Mouse (Mus musculus) hindbrain, embryonic 15.5 days (tissue): ENCODE data around the gene Tada2b. TPM values are rescaled to one million over a fixed set of nuclear protein-coding genes. Genes with fewer than 3 reads are reported as not detected.
A peak's percentile ranks its signal among the peaks of the same experiment; 100 is the strongest.

Experiments used
- ATAC-seq: fragments of 200-750 bp; cut with Nextera tagmentation; 2 replicates; pipeline ENCODE4 v1.8.0; 2017; ENCODE audit warnings: low read depth, moderate number of reproducible peaks, moderate TSS enrichment; ENCODE audit not compliant: low FRiP score
- H3K27ac ChIP-seq: fragments of 300-500 bp; sonication (generic); replicated peaks from 2 replicates; pipeline ENCODE4 v1.5.1; 2015; ENCODE audit warnings: mild to moderate bottlenecking, inconsistent platforms
- H3K27me3 ChIP-seq: fragments of 300-500 bp; sonication (generic); 2 replicates; pipeline ENCODE4 v1.6.1; 2015; ENCODE audit warnings: control low read depth, inconsistent platforms
- H3K36me3 ChIP-seq: fragments of 300-500 bp; sonication (generic); 2 replicates; pipeline ENCODE4 v1.6.1; 2015; ENCODE audit warnings: control low read depth, inconsistent platforms
- H3K4me1 ChIP-seq: fragments of 300-500 bp; sonication (generic); replicated peaks from 2 replicates; pipeline ENCODE4 v1.6.1; 2015; ENCODE audit warnings: control low read depth, inconsistent platforms
- H3K4me2 ChIP-seq: fragments of 300-500 bp; sonication (generic); 2 replicates; pipeline ENCODE4 v1.6.1; 2015; ENCODE audit warnings: moderate library complexity, mild to moderate bottlenecking, inconsistent platforms
- H3K4me3 ChIP-seq: fragments of 300-500 bp; sonication (generic); 2 replicates; pipeline ENCODE4 v1.5.1; 2015; ENCODE audit warnings: mild to moderate bottlenecking, inconsistent platforms
- H3K9ac ChIP-seq: fragments of 300-500 bp; sonication (generic); 2 replicates; pipeline ENCODE4 v1.6.1; 2015; ENCODE audit warnings: inconsistent platforms
- H3K9me3 ChIP-seq: fragments of 300-500 bp; sonication (generic); 2 replicates; pipeline ENCODE4 v1.6.1; 2016; ENCODE audit warnings: control low read depth, inconsistent platforms
- WGBS: fragments of 180-500 bp; shearing (Covaris S2); methylation state at CpG from one replicate; pipeline ENCODE4 v1.1.7; 2015; 5-methylcytosine and 5-hydroxymethylcytosine counted together
- polyA plus RNA-seq: library from polyadenylated mRNA; unstranded; fragments of >200 nt; fragmentation: Nextera tagmentation; extraction: Ambion mirVana; gene quantifications from 2 replicates; pipeline ENCODE4 v1.2.1, GENCODE M21; 2015

The Tada2b gene
- polyA plus RNA-seq, 1 experiment from 2014 or later = 2.6 TPM

GRCm38 (mm10) chr5:36434398-36434967 is 49.6 kb downstream of the Tada2b start:
- Histone ChIP-seq H3K4me1 (peaks cover 8% of the 10 kb centered on the region; the same call in 1 of the 2 replicates), H3K27ac (peak overlapping the region; percentile 54), H3K36me3 (no peaks in the 10 kb centered on the region), H3K9me3 (no peaks in the 10 kb centered on the region), H3K9ac (no peak overlapping the region), H3K27me3 (no peaks in the 10 kb centered on the region), H3K4me3 (no peak overlapping the region), H3K4me2 (no peak overlapping the region)
- WGBS = 41% methylated on average over 9 of the region's 9 CpGs
- peak; percentile 81 for ATAC-seq

DNA sequence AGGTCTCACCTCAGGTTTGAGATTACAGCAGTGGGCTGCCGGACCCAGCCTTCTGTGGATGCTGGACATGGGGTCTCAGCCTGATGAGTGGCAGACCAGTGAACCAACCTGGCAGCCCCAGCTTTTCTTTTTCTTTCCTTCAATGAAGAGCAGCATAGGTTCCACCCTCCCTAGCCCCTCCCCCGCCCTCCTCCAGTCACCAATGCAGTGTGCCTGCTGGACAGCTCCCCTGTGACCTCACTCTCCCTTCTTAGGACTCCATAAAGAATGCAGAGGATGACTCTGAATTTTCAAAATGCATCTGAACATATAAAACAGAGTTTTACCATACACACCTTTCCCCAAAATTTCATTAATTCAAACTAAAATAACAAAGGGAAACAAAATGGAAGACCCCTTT is 52.4 kb downstream of the Tada2b start:
- Histone ChIP-seq H3K27me3 (no peaks in the 10 kb centered on the region), H3K27ac (no peak overlapping the region), H3K4me1 (peaks cover 17% of the 10 kb centered on the region), H3K4me2 (no peak overlapping the region), H3K9ac (no peak overlapping the region), H3K9me3 (no peaks in the 10 kb centered on the region), H3K36me3 (no peaks in the 10 kb centered on the region), H3K4me3 (no peak overlapping the region)
- no peak for ATAC-seq
- WGBS = 61% methylated on average over 2 of the region's 2 CpGs

- Histone ChIP-seq H3K36me3 (no peaks in the 10 kb centered on the region), H3K9ac (no peak overlapping the region), H3K4me1 (peaks cover 14% of the 10 kb centered on the region), H3K4me3 (no peak overlapping the region), H3K27me3 (no peaks in the 10 kb centered on the region), H3K4me2 (no peak overlapping the region), H3K9me3 (no peaks in the 10 kb centered on the region), H3K27ac (no peak overlapping the region)
- ATAC-seq = no peak
- 90% methylated on average over 3 of the region's 3 CpGs for WGBS
These were observed 54.5 kb downstream of the Tada2b start for GRCm38 (mm10) chr5:36429551-36429950.

DNA sequence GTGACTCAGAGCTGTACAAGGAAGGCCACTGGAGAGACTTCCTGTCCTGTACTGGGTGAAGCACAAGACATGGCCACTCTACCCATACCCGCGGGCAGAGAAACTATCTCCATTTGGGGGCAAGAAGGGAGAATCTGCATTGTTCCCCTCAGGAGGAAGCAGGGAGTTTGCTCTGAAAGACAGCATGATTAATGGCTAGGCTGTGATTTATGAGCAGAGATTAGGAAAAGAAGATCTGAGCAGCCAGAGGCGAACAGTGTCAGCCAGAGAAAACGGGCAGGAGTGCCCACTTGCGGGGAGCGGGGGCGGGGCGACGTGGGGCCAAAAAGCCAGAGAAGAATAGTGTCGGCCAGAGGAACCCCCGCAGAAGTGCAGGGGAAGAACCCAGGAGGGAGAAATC is 56.3 kb downstream of the Tada2b start:
- no peaks in the 10 kb centered on the region for H3K9me3 ChIP-seq
- no peaks in the 10 kb centered on the region for H3K27me3 ChIP-seq
- H3K36me3 ChIP-seq = no peaks in the 10 kb centered on the region
- 35% methylated on average over 11 of the region's 11 CpGs for WGBS
- H3K4me2 ChIP-seq = no peak overlapping the region
- ATAC-seq = no peak
- no peak overlapping the region for H3K27ac ChIP-seq
- H3K4me3 ChIP-seq = no peak overlapping the region
- peaks cover 9% of the 10 kb centered on the region; the same call in 1 of the 2 replicates for H3K4me1 ChIP-seq
- H3K9ac ChIP-seq = no peak overlapping the region

DNA sequence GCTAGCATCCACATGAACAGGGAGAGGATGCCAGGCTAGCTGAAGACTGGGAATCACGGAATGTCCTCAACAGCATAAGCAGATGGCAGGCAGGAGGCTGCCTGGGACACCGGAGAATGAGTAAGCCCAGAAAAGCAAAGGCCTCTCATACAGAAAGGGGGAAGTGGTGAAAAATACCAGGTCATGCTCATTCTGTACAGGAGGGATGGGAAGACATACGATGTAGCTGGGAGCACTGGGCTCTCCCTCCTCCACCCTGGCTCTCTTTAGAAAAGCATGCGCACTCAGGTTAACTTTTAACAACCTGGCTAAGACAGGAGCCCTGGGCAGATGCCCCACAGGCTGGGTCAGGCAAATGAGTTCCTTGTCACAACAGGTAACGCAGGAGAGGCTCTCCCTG is 57.7 kb downstream of the Tada2b start:
- 81% methylated on average over 5 of the region's 5 CpGs for WGBS

DNA sequence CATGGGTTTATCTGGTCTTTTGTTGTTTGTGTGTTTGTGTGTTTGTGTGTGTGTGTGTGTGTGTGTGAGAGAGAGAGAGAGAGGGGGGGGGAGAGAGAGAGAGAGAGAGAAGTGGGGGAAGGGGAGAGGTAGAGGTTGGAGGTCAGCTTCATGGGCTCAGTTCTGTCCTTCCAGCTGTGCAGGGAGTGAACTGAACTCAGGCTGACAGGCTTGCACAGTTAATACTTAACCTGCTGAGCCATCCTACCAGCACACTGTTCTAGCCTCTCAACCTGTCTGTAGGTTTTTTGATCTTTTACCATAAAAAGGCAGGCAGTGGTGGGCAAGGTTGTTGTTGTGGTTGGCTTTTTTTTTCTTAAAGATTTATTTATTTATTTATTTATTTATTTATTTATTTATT is 59.4 kb downstream of the Tada2b start:
- Histone ChIP-seq H3K9ac (no peak overlapping the region), H3K27ac (no peak overlapping the region), H3K4me1 (peaks cover 9% of the 10 kb centered on the region; the same call in 1 of the 2 replicates), H3K9me3 (no peaks in the 10 kb centered on the region), H3K4me3 (no peak overlapping the region), H3K4me2 (no peak overlapping the region), H3K27me3 (no peaks in the 10 kb centered on the region), H3K36me3 (no peaks in the 10 kb centered on the region)
- no peak for ATAC-seq

More for the DNA sequence above, 57.7 kb downstream of the Tada2b start:
- no peak for ATAC-seq
- Histone ChIP-seq H3K27me3 (no peaks in the 10 kb centered on the region), H3K36me3 (no peaks in the 10 kb centered on the region), H3K9ac (no peak overlapping the region), H3K9me3 (no peaks in the 10 kb centered on the region), H3K4me2 (no peak overlapping the region), H3K4me1 (peaks cover 9% of the 10 kb centered on the region; the same call in 1 of the 2 replicates), H3K27ac (no peak overlapping the region), H3K4me3 (no peak overlapping the region)

Other genes with a start within 250 kb of the Tada2b start
- 13.4 and 15.4 TPM in 2 replicates for gene Sorcs2, start 86.1 kb downstream of the Tada2b start, polyA plus RNA-seq
- gene Grpel1, start 19.3 kb downstream of the Tada2b start, polyA plus RNA-seq = 42.0 and 42.2 TPM in 2 replicates
- 3.3 and 3.5 TPM in 2 replicates for gene Ccdc96, start 303 bp upstream of the Tada2b start, polyA plus RNA-seq
- 63.1 and 67.5 TPM in 2 replicates for gene Tbc1d14, start 109.0 kb upstream of the Tada2b start, polyA plus RNA-seq
- gene D5Ertd579e, start 211.7 kb upstream of the Tada2b start, polyA plus RNA-seq = 33.3 and 33.6 TPM in 2 replicates